Mouse (Mus musculus): Measurements from ENCODE around the gene Cntnap1. TPM values are rescaled to one million over a fixed set of nuclear protein-coding genes. Genes with fewer than 3 reads are reported as not detected.

Gene Cntnap1
- polyA plus RNA-seq, 1 experiment from 2014 or later = 0.09 TPM

GRCm38 (mm10) chr11:101187541-101187940 lies 17.2 kb downstream of the Cntnap1 start:
- Histone ChIP-seq H3K27me3 (ENCODE audit: low read depth, poor library complexity, severe bottlenecking) (peaks cover 12% of the 10 kb centered on the region; the same call in 1 of the 2 replicates), H3K9me3 (replicated peaks) (no peaks in the 10 kb centered on the region), H3K4me3 (no peak overlapping the region), H3K36me3 (peaks cover 2% of the 10 kb centered on the region; the same call in 1 of the 2 replicates), H3K27ac (no peak overlapping the region), H3K4me1 (peaks cover 34% of the 10 kb centered on the region)
- WGBS = 94% methylated on average over 5 of the region's 5 CpGs
- DNase-seq (ENCODE audit: low spot score) = no peak

- Histone ChIP-seq H3K4me1 (peaks cover 30% of the 10 kb centered on the region), H3K27me3 (ENCODE audit: low read depth, poor library complexity, severe bottlenecking) (0 out of 2 replicates have a peak, but pooled peaks cover 4% of the 10 kb centered on the region), H3K9me3 (replicated peaks) (no peaks in the 10 kb centered on the region), H3K4me3 (no peak overlapping the region), H3K27ac (no peak overlapping the region), H3K36me3 (peaks cover 7% of the 10 kb centered on the region; the same call in 1 of the 2 replicates)
- 84% methylated on average over 11 of the region's 11 CpGs for WGBS
- no peak for DNase-seq (ENCODE audit: low spot score)
These were observed 18.0 kb downstream of the Cntnap1 start for GRCm38 (mm10) chr11:101188166-101188805.

GRCm38 (mm10) chr11:101189495-101190180 lies 19.3 kb downstream of the Cntnap1 start:
- 9% methylated on average over 6 of the region's 6 CpGs for WGBS
- DNase-seq (ENCODE audit: low spot score) = no peak
- H3K27ac ChIP-seq = peak overlapping the region; percentile 66
- H3K27me3 ChIP-seq (ENCODE audit: low read depth, poor library complexity, severe bottlenecking) = no peaks in the 10 kb centered on the region
- H3K36me3 ChIP-seq = peaks cover 13% of the 10 kb centered on the region
- peaks cover 30% of the 10 kb centered on the region for H3K4me1 ChIP-seq
- H3K4me3 ChIP-seq = no peak overlapping the region
- H3K9me3 ChIP-seq (replicated peaks) = no peaks in the 10 kb centered on the region

- peak overlapping the region; percentile 66 for H3K27ac ChIP-seq
- no peaks in the 10 kb centered on the region for H3K9me3 ChIP-seq (replicated peaks)
- DNase-seq (ENCODE audit: low spot score) = no peak
- H3K27me3 ChIP-seq (ENCODE audit: low read depth, poor library complexity, severe bottlenecking) = no peaks in the 10 kb centered on the region
- no peak overlapping the region for H3K4me3 ChIP-seq
- H3K4me1 ChIP-seq = peaks cover 30% of the 10 kb centered on the region
- 43% methylated on average over 8 of the region's 8 CpGs for WGBS
- peaks cover 21% of the 10 kb centered on the region for H3K36me3 ChIP-seq
These were observed 20.0 kb downstream of the Cntnap1 start for GRCm38 (mm10) chr11:101190181-101190912.

- Histone ChIP-seq H3K4me1 (peaks cover 30% of the 10 kb centered on the region), H3K9me3 (replicated peaks) (no peaks in the 10 kb centered on the region), H3K36me3 (peaks cover 29% of the 10 kb centered on the region), H3K27ac (peak overlapping the region; percentile 66), H3K27me3 (ENCODE audit: low read depth, poor library complexity, severe bottlenecking) (no peaks in the 10 kb centered on the region), H3K4me3 (no peak overlapping the region)
- no peak for DNase-seq (ENCODE audit: low spot score)
- 51% methylated on average over 17 of the region's 17 CpGs for WGBS
These were observed 20.9 kb downstream of the Cntnap1 start for GRCm38 (mm10) chr11:101190913-101191907.

GRCm38 (mm10) chr11:101191919-101192470 lies 21.7 kb downstream of the Cntnap1 start:
- WGBS = 85% methylated on average over 4 of the region's 4 CpGs
- no peak overlapping the region for H3K27ac ChIP-seq

GRCm38 (mm10) chr11:101192646-101193045 lies 22.3 kb downstream of the Cntnap1 start:
- H3K9me3 ChIP-seq (replicated peaks) = no peaks in the 10 kb centered on the region
- WGBS = 95% methylated on average over 6 of the region's 6 CpGs
- H3K4me3 ChIP-seq = no peak overlapping the region
- H3K36me3 ChIP-seq = peaks cover 44% of the 10 kb centered on the region
- no peak for DNase-seq (ENCODE audit: low spot score)
- no peak overlapping the region for H3K27ac ChIP-seq
- H3K4me1 ChIP-seq = peaks cover 30% of the 10 kb centered on the region
- no peaks in the 10 kb centered on the region for H3K27me3 ChIP-seq (ENCODE audit: low read depth, poor library complexity, severe bottlenecking)

More at GRCm38 (mm10) chr11:101191919-101192470, 21.7 kb downstream of the Cntnap1 start:
- Histone ChIP-seq H3K27me3 (ENCODE audit: low read depth, poor library complexity, severe bottlenecking) (no peaks in the 10 kb centered on the region), H3K4me3 (no peak overlapping the region), H3K4me1 (peaks cover 30% of the 10 kb centered on the region), H3K9me3 (replicated peaks) (no peaks in the 10 kb centered on the region), H3K36me3 (peaks cover 37% of the 10 kb centered on the region)
- DNase-seq (ENCODE audit: low spot score) = no peak

- H3K4me1 ChIP-seq = peaks cover 30% of the 10 kb centered on the region
- peaks cover 48% of the 10 kb centered on the region for H3K36me3 ChIP-seq
- H3K27me3 ChIP-seq (ENCODE audit: low read depth, poor library complexity, severe bottlenecking) = no peaks in the 10 kb centered on the region
- H3K27ac ChIP-seq = no peak overlapping the region
- WGBS = 88% methylated on average over 7 of the region's 7 CpGs
- no peaks in the 10 kb centered on the region for H3K9me3 ChIP-seq (replicated peaks)
- H3K4me3 ChIP-seq = no peak overlapping the region
- no peak for DNase-seq (ENCODE audit: low spot score)
These were observed 22.8 kb downstream of the Cntnap1 start for GRCm38 (mm10) chr11:101193076-101193475.

- H3K27ac ChIP-seq = no peak overlapping the region
- peaks cover 29% of the 10 kb centered on the region for H3K4me1 ChIP-seq
- peaks cover 58% of the 10 kb centered on the region for H3K36me3 ChIP-seq
- no peak for DNase-seq (ENCODE audit: low spot score)
- 87% methylated on average over 5 of the region's 5 CpGs for WGBS
- H3K9me3 ChIP-seq (replicated peaks) = no peaks in the 10 kb centered on the region
- H3K27me3 ChIP-seq (ENCODE audit: low read depth, poor library complexity, severe bottlenecking) = no peaks in the 10 kb centered on the region
- no peak overlapping the region for H3K4me3 ChIP-seq
These were observed 23.8 kb downstream of the Cntnap1 start for GRCm38 (mm10) chr11:101194137-101194536.

GRCm38 (mm10) chr11:101194643-101195042 lies 24.3 kb downstream of the Cntnap1 start:
- H3K4me3 ChIP-seq = no peak overlapping the region
- WGBS = 93% methylated on average over 6 of the region's 6 CpGs
- peaks cover 24% of the 10 kb centered on the region for H3K4me1 ChIP-seq
- DNase-seq (ENCODE audit: low spot score) = no peak
- no peaks in the 10 kb centered on the region for H3K27me3 ChIP-seq (ENCODE audit: low read depth, poor library complexity, severe bottlenecking)
- H3K9me3 ChIP-seq (replicated peaks) = no peaks in the 10 kb centered on the region
- peaks cover 64% of the 10 kb centered on the region for H3K36me3 ChIP-seq
- H3K27ac ChIP-seq = no peak overlapping the region

- 71% methylated on average over 1 of the region's 1 CpGs for WGBS
- H3K36me3 ChIP-seq = peaks cover 68% of the 10 kb centered on the region
These were observed 24.8 kb downstream of the Cntnap1 start for GRCm38 (mm10) chr11:101195101-101195500.

GRCm38 (mm10) chr11:101195571-101195970 lies 25.2 kb downstream of the Cntnap1 start:
- DNase-seq (ENCODE audit: low spot score) = no peak
- WGBS = 89% methylated on average over 8 of the region's 8 CpGs
- Histone ChIP-seq H3K9me3 (replicated peaks) (no peaks in the 10 kb centered on the region), H3K27me3 (ENCODE audit: low read depth, poor library complexity, severe bottlenecking) (no peaks in the 10 kb centered on the region), H3K36me3 (peaks cover 72% of the 10 kb centered on the region), H3K4me1 (peaks cover 15% of the 10 kb centered on the region), H3K27ac (no peak overlapping the region), H3K4me3 (no peak overlapping the region)

More at GRCm38 (mm10) chr11:101195101-101195500, 24.8 kb downstream of the Cntnap1 start:
- Histone ChIP-seq H3K27ac (no peak overlapping the region), H3K4me3 (no peak overlapping the region), H3K4me1 (peaks cover 19% of the 10 kb centered on the region), H3K9me3 (replicated peaks) (no peaks in the 10 kb centered on the region), H3K27me3 (ENCODE audit: low read depth, poor library complexity, severe bottlenecking) (no peaks in the 10 kb centered on the region)
- no peak for DNase-seq (ENCODE audit: low spot score)
